Mouse (Mus musculus) brown adipose tissue, adult 24 weeks (tissue): ENCODE results near the gene Adh1. TPM values are rescaled to one million over a fixed set of nuclear protein-coding genes. Genes with fewer than 3 reads are reported as not detected.

Experiments used
- H3K27ac ChIP-seq: fragments of 200-500 bp; replicated peaks from 2 replicates; pipeline ENCODE4 v1.5.1; 2012; ENCODE audit warnings: low read depth, mild to moderate bottlenecking, low read length
- H3K4me1 ChIP-seq: fragments of 200-500 bp; 2 replicates; pipeline ENCODE4 v1.6.1; 2012; ENCODE audit warnings: low read length, mixed read lengths; ENCODE audit not compliant: control insufficient read depth, insufficient read depth, insufficient read length
- H3K4me3 ChIP-seq: fragments of 200-500 bp; 2 replicates; pipeline ENCODE4 v1.5.1; 2012; ENCODE audit warnings: low read depth, mild to moderate bottlenecking, low read length, moderate library complexity; ENCODE audit not compliant: insufficient read depth
- polyA plus RNA-seq: library from polyadenylated mRNA; stranded (reverse); fragments of >200 nt; gene quantifications from 2 replicates; pipeline ENCODE4 v1.2.4, GENCODE M21; 2012; ENCODE audit not compliant: missing spikeins, insufficient read depth, insufficient read length

The Adh1 gene
- 171 and 175 TPM in 2 replicates for polyA plus RNA-seq

DNA sequence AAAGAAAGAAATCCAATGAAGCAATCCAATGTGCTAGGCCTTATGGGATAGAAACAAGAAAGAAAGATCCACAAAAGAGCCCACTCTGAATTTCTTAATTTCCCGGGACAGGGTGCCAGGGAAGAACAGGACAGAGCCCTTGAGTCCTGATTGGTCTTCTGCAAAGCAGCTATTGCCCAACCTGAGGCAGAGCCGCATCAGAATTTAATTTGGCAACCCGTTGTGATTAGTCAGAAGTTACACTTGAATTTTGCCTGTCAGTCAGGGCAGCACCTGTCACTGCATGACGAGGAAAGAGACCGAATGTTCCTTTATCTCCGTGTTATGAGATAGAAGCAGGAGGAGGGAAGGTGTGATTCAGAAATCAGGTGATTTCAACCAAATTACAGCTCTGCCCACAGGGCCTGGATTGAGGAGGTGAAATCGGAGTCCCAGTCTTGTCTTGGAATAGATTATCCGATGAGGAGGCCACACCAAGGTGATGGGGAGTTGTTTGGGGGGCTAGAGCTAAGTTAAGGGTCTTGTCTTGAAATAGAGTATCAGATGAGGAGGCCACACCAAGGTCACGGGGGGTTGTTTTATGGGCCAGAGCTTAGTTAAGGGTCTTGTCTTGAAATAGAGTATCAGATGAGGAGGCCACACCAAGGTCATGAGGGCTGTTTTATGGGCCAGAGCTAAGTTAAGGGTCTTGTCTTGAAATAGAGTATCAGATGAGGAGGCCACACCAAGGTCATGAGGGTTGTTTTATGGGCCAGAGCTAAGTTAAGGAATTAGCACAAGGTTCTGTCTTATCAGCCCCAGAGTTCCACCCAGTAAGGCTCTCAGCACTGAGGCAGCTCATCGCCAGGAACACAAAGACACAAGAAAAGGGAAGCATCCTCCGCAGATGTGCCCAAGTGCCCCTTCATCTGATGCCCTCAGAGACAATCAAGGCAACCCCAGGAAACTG is at the start of gene Adh1:
Gene Adh1 (plus strand): TSS at position 271 of the 949 bp plus-strand sequence.
- Histone ChIP-seq H3K4me3 (no peak within 1 kb of the TSS), H3K27ac (no peak within 1 kb of the TSS), H3K4me1 (peaks cover 4% of the 10 kb centered on the region)

GRCm38 (mm10) chr3:138212431-138212951 is 48.3 kb upstream of the Adh1 start:
- no peaks in the 10 kb centered on the region for H3K4me1 ChIP-seq
- no peak overlapping the region for H3K4me3 ChIP-seq

DNA sequence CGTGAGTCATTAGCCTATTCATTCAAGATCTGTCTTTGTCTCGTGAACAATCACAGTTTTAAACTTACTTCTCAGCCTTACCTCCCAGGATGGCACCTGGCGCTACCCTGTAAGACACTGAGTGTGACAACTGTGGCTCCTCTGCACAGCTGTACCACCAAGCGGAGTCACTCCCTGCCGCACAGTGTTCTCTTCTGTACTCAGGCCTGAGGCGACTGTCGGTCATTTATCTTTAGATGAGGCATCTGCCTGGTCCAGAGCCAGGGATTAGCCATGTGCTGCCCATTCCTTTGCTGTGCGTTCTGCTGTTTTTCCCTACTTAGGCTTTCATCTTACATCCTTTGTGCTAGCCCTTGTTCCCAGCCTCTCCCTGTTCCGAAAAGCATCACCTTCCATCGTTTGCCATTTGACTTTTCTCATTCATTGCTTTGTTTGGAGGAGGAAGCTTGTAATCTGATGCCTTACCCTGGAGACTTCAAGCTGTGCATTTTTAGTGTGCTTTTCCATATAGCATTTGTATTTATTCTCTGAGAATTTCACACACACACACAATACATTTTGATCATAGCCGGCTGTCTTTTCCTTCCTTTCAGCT is 45.3 kb upstream of the Adh1 start:
- Histone ChIP-seq H3K27ac (no peak overlapping the region), H3K4me3 (no peak overlapping the region), H3K4me1 (no peaks in the 10 kb centered on the region)

More at GRCm38 (mm10) chr3:138212431-138212951, 48.3 kb upstream of the Adh1 start:
- no peak overlapping the region for H3K27ac ChIP-seq

- Histone ChIP-seq H3K27ac (no peak overlapping the region), H3K4me1 (no peaks in the 10 kb centered on the region), H3K4me3 (no peak overlapping the region)
Observed at GRCm38 (mm10) chr3:138216091-138216490, 44.7 kb upstream of the Adh1 start.

GRCm38 (mm10) chr3:138217631-138218264 is 43.0 kb upstream of the Adh1 start, which contains the start of gene Adh7:
Adh7 (plus strand) TSS chr3:138217760.
- Histone ChIP-seq H3K4me3 (no peak within 1 kb of the TSS), H3K27ac (no peak within 1 kb of the TSS), H3K4me1 (no peaks in the 10 kb centered on the region)

DNA sequence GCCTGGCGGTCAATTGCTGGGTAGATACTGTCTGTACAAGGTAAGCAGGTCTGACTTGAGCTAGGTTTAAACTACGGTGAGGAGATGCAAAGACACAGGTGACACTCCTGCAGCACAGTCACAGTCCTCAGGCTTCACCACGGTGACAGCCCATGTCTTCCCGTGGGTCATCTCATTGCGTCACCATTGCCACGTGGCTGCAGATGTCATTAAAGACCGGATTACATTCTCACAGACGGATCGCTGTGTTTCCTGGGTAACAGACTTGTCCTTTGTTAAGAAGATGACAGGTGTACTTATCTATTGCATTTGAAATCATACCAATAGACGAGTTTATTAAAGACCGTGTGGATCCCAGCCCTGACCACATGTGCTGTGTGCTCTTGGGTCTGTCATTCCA is 39.7 kb upstream of the Adh1 start:
- H3K4me1 ChIP-seq = no peaks in the 10 kb centered on the region
- no peak overlapping the region for H3K4me3 ChIP-seq
- no peak overlapping the region for H3K27ac ChIP-seq

DNA sequence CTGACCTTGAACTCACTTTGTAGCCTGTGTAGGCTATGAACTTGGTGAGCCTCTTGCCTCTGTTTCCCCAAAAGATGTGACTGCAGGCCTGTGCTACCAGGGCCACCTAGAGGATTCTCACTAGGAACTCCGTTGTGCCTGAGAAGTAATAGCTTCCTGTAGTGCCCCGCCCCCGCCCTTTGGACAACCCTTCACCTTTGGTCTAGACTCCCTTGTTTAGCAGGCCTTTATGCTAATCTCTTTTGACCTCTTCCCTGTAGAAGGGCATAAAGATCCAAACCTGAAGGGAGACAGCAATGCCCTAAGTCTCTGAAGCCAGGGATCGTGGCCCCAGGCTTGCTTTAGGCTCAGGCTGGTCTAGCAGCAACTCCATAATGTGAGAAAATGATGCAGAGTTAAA is 38.3 kb upstream of the Adh1 start:
- H3K4me1 ChIP-seq = no peaks in the 10 kb centered on the region
- no peak overlapping the region for H3K27ac ChIP-seq
- no peak overlapping the region for H3K4me3 ChIP-seq

DNA sequence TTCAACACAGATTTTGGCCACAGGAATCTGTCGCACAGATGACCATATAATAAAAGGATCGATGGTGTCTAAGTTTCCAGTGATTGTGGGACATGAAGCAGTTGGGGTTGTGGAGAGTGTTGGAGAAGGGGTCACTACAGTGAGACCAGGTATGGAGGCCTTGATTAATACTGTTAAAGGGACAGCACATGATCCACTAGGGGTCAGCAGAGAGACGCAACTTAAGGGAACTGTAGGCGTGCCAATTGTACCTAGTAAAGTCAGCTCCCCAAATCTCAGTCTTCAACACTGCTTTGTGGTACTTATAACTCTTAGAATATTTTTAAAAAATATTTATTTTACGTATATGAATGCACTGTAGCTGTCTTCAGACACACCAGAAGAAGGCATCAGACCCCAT is 37.8 kb upstream of the Adh1 start:
- no peak overlapping the region for H3K4me3 ChIP-seq
- H3K27ac ChIP-seq = no peak overlapping the region
- H3K4me1 ChIP-seq = no peaks in the 10 kb centered on the region

GRCm38 (mm10) chr3:138224363-138224954 is 36.3 kb upstream of the Adh1 start:
- H3K4me3 ChIP-seq = no peak overlapping the region
- no peak overlapping the region for H3K27ac ChIP-seq
- no peaks in the 10 kb centered on the region for H3K4me1 ChIP-seq

DNA sequence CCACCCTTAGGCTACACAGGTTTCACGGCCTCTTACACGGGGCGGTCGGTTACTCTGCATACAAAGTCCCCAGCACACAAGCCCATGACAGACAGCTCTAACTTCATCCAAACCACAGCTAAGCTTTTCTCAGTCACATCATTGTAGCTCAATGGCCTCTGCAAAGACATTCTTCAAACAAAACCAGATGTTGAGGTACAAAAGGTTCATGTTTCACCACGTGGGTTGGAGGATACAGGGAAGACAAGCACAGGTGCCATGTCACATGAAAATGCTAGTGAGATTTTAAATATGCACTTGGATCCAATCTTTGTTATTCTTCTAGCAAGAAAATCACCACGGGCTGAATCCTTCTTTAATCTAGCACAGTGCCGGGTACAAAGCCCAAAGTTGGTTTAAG is 35.5 kb upstream of the Adh1 start:
- Histone ChIP-seq H3K4me1 (peaks cover 3% of the 10 kb centered on the region), H3K27ac (no peak overlapping the region), H3K4me3 (no peak overlapping the region)

- H3K4me1 ChIP-seq = peaks cover 3% of the 10 kb centered on the region
- no peak overlapping the region for H3K27ac ChIP-seq
- H3K4me3 ChIP-seq = no peak overlapping the region
Observed at GRCm38 (mm10) chr3:138225853-138226252, 34.9 kb upstream of the Adh1 start.

DNA sequence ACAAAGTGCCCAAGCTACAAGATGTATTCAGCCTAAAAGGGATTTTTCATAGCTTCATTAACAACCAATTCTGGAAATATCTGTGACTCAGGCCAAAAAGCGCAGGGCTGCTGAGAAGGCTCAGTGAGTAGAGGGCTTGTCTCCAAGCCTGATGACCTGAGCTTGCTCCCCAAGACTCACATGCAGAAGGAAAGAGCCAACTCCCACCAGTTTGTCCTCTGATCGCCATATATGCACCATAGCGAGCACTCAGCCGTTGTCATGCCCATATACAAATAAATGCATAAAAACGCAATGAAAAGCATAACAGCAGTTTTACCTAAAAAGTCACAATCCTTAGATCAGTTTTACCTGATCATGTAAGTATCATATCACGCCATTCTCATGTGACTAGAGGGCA is 34.3 kb upstream of the Adh1 start:
- H3K4me3 ChIP-seq = no peak overlapping the region
- H3K27ac ChIP-seq = no peak overlapping the region
- H3K4me1 ChIP-seq = peaks cover 3% of the 10 kb centered on the region

GRCm38 (mm10) chr3:138227082-138227481 is 33.7 kb upstream of the Adh1 start:
- no peak overlapping the region for H3K27ac ChIP-seq
- no peak overlapping the region for H3K4me3 ChIP-seq
- peaks cover 3% of the 10 kb centered on the region for H3K4me1 ChIP-seq

GRCm38 (mm10) chr3:138227782-138228181 is 33.0 kb upstream of the Adh1 start:
- no peak overlapping the region for H3K27ac ChIP-seq
- no peak overlapping the region for H3K4me3 ChIP-seq
- peaks cover 3% of the 10 kb centered on the region for H3K4me1 ChIP-seq

DNA sequence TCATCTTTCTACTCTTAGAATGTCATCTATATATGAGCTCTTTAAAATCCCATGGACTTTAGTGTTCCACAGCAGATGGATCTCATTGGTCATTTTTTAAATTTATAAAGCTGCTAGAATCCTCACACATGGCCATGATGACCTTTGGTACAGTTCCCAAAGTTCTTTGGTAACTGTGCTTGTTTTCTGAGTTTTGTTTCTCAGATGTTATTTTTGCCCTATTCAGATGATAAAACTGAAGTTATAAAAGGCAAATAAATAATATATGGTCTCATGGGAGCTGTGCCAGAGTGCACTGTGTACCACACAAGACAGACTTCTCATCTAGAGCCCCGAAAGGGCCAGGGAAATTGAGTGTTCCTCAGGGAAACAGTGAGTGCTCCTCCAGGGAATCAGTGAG is 31.3 kb upstream of the Adh1 start:
- H3K27ac ChIP-seq = peak overlapping the region; percentile 58

More for the DNA sequence above, 31.3 kb upstream of the Adh1 start:
- H3K4me3 ChIP-seq = no peak overlapping the region
- peaks cover 3% of the 10 kb centered on the region for H3K4me1 ChIP-seq
